Mouse (Mus musculus) ovary, adult 18-20 months (tissue): ENCODE data around the gene Sae1.
"Not testable (repeated sequence)": the region's sequence is repeated elsewhere in the genome, so short reads cannot be mapped to it uniquely, and the experiment has no call there.

Source experiments
- DNase-seq: peaks from one replicate; pipeline ENCODE4 v3.0.0; 2022; ENCODE audit warnings: low spot score, mixed read lengths

The Sae1 gene

GRCm38 (mm10) chr7:16310521-16311452, 76.8 kb downstream of the Sae1 start:
- DNase-seq: no peak

- DNase-seq: peak; percentile 56
Observed at GRCm38 (mm10) chr7:16310020-16310520, 77.5 kb downstream of the Sae1 start.

GRCm38 (mm10) chr7:16309318-16310019, 78.1 kb downstream of the Sae1 start:
- DNase-seq: peak; percentile 77

- DNase-seq: no peak
Observed at GRCm38 (mm10) chr7:16308555-16309317, 78.9 kb downstream of the Sae1 start.

GRCm38 (mm10) chr7:16308093-16308492, 79.5 kb downstream of the Sae1 start, which contains the start of gene Bbc3:
Gene Bbc3 (plus strand): TSS chr7:16308393.
- not testable (repeated sequence) for DNase-seq

GRCm38 (mm10) chr7:16307141-16307540, 80.5 kb downstream of the Sae1 start:
- not testable (repeated sequence) for DNase-seq

- DNase-seq: peak; percentile 90
Observed at GRCm38 (mm10) chr7:16299419-16300035, 88.1 kb downstream of the Sae1 start.

- DNase-seq: no peak
Observed at GRCm38 (mm10) chr7:16298927-16299326, 88.7 kb downstream of the Sae1 start.

GRCm38 (mm10) chr7:16297616-16298015, 90.0 kb downstream of the Sae1 start:
- DNase-seq: no peak

GRCm38 (mm10) chr7:16296766-16297390, 90.7 kb downstream of the Sae1 start:
- DNase-seq: peak; percentile 67

- DNase-seq: no peak
Observed at GRCm38 (mm10) chr7:16296146-16296545, 91.5 kb downstream of the Sae1 start.

GRCm38 (mm10) chr7:16295321-16295900, 92.2 kb downstream of the Sae1 start:
- DNase-seq: peak; percentile 64

GRCm38 (mm10) chr7:16294837-16295236, 92.8 kb downstream of the Sae1 start:
- peak; percentile 81 for DNase-seq

- DNase-seq: no peak
Observed at GRCm38 (mm10) chr7:16294346-16294745, 93.3 kb downstream of the Sae1 start.

GRCm38 (mm10) chr7:16287791-16288190, 99.8 kb downstream of the Sae1 start:
- DNase-seq: no peak

- DNase-seq: no peak
Observed at GRCm38 (mm10) chr7:16287016-16287415, 100.6 kb downstream of the Sae1 start.

- DNase-seq: peak; percentile 99
Observed at GRCm38 (mm10) chr7:16286026-16286961, 101.3 kb downstream of the Sae1 start, which contains the start of gene Ccdc9. Gene Ccdc9 (minus strand): TSS chr7:16286795.

- peak; percentile 77 for DNase-seq
Observed at GRCm38 (mm10) chr7:16285450-16286025, 102.1 kb downstream of the Sae1 start.

- DNase-seq: no peak
Observed at GRCm38 (mm10) chr7:16284904-16285303, 102.7 kb downstream of the Sae1 start.
